Comparison of ENCODE assay signal across 2 mouse cellular contexts in the genomic region with DNA sequence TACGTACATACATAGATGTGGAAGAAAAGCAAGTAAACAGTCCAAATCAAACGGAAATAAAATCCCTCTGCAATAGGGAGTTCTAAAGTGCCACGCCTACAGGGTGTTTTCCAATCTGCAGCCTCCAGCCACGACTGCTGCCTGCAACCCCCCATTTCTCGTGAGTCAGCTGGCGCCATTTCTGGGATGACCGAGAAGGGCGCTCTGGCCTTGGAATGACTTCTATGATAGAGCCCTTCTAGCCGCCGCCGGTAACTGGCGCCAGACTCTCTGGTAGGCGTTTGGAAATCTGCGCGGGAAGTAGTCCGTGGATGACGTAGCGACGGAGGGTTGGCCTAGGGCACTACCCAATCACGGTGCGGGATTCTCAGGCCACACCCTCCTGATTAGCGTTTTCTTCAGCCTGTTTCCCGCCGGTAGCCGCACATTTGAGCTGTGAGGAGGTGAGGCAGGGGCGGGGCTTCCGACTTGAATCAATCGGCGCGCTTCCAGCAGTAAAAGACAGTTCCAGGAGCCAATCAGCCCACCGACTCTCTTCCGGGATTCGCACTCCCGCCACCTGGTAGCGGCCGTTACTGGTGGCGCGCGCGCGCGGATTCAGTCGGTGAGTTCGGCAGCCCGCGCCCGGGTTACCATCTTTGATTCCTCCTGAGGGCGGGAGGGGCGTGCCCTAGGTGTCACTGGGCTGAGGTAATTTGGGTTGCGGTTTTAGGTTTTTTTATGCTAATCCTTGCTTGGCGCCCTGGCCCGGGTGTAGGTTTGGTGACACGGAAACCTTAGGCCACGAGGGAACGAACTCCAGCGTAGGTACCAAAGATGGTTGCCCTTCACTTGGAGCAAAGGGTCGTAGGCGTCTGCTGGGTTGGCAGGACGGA.
TF ChIP-seq lines count a peak whose summit lies in the region.

A gene (plus strand): TSS at position 440 of the 875 bp plus-strand sequence.

TF ChIP-seq in C2C12, 6 proteins besides CTCF, POLR2A, EP300 and RAD21 (continued from another document):
- peak; percentile 4 for TF ChIP-seq MYOD1 (IDR thresholded peaks at IDR 0.05; ENCODE audit: control insufficient read depth, insufficient read length, low read depth)

TF ChIP-seq in myocyte, 11 proteins besides CTCF, POLR2A, EP300 and RAD21 (continued from another document):
- TF ChIP-seq POLR2AphosphoS2 (IDR thresholded peaks at IDR 0.05; ENCODE audit: insufficient read length, low read depth) (no peak), MYOG (IDR thresholded peaks at IDR 0.05; ENCODE audit: control insufficient read depth in 1 of 3, insufficient read depth in 1 of 3, insufficient read length in 2 of 3, low read depth in 2 of 3) (peak in 1 of 3 experiments; percentile 51), MAX (IDR thresholded peaks at IDR 0.05; ENCODE audit: low read depth) (no peak), REST (IDR thresholded peaks at IDR 0.05; ENCODE audit: insufficient read depth, insufficient read length) (no peak), MYOD1 (IDR thresholded peaks at IDR 0.05; ENCODE audit: control insufficient read depth in 1 of 3, insufficient read length in 2 of 3, low read depth in 2 of 3) (peak in 2 of 3 experiments; percentile 21 to 49), CEBPB (IDR thresholded peaks at IDR 0.05; ENCODE audit: insufficient read depth, poor library complexity, severe bottlenecking) (peak; percentile 39; the same call in 1 of the 2 replicates)
